Mouse (Mus musculus) ES-Bruce4 (cell line): Measurements from ENCODE around the gene Ftsj1. TPM values are rescaled to one million over a fixed set of nuclear protein-coding genes. Genes with fewer than 3 reads are reported as not detected.

ENCODE experiments used
- H3K27ac ChIP-seq: 2 replicates; pipeline ENCODE4 v1.5.1; 2012; ENCODE audit warnings: low read length, inconsistent platforms; ENCODE audit not compliant: insufficient read depth
- H3K27me3 ChIP-seq: 2 replicates; pipeline ENCODE4 v1.6.1; 2012; ENCODE audit warnings: mild to moderate bottlenecking, low read length, inconsistent platforms; ENCODE audit not compliant: control insufficient read depth, poor library complexity, insufficient read depth, severe bottlenecking
- H3K36me3 ChIP-seq: 2 replicates; pipeline ENCODE4 v1.6.1; 2012; ENCODE audit warnings: inconsistent platforms, mild to moderate bottlenecking, low read length, moderate library complexity; ENCODE audit not compliant: control insufficient read depth, poor library complexity, insufficient read depth, severe bottlenecking
- H3K4me1 ChIP-seq: one replicate; pipeline ENCODE4 v1.8.1; 2011; ENCODE audit warnings: low read length; ENCODE audit not compliant: control insufficient read depth, insufficient read depth
- H3K4me3 ChIP-seq: 2 replicates; pipeline ENCODE4 v1.5.1; 2011; ENCODE audit warnings: low read depth, mild to moderate bottlenecking, low read length
- H3K9ac ChIP-seq: 2 replicates; pipeline ENCODE4 v1.6.1; 2012; ENCODE audit warnings: low read depth, mild to moderate bottlenecking, inconsistent platforms; ENCODE audit not compliant: poor library complexity, severe bottlenecking
- H3K9me3 ChIP-seq: replicated peaks from 2 replicates; pipeline ENCODE4 v1.6.1; 2012; ENCODE audit warnings: mild to moderate bottlenecking, low read length, inconsistent platforms; ENCODE audit not compliant: control insufficient read depth, poor library complexity, insufficient read depth, severe bottlenecking
- CTCF ChIP-seq: IDR thresholded peaks from one replicate; pipeline ENCODE4 v1.8.1; 2011; ENCODE audit warnings: low read depth, low read length
- EP300 ChIP-seq: IDR thresholded peaks from 2 replicates; pipeline ENCODE4 v1.6.1; 2011; ENCODE audit warnings: low read depth, low read length; ENCODE audit not compliant: insufficient read depth
- POLR2A ChIP-seq: IDR thresholded peaks from one replicate; pipeline ENCODE4 v1.8.1; 2011; ENCODE audit warnings: low read length; ENCODE audit not compliant: insufficient read depth
- polyA plus RNA-seq: library from polyadenylated mRNA; stranded (reverse); fragments of >200 nt; gene quantifications from 2 replicates; pipeline ENCODE4 v1.2.4, GENCODE M21; 2011; ENCODE audit warnings: low read depth; ENCODE audit not compliant: missing spikeins, insufficient read depth, insufficient read length

Gene Ftsj1
- polyA plus RNA-seq, 1 experiment, result 24.7 TPM

GRCm38 (mm10) chrX:8205088-8205487 is 47.1 kb downstream of the Ftsj1 start:
- Histone ChIP-seq H3K9ac (no peak overlapping the region), H3K9me3 (no peaks in the 10 kb centered on the region), H3K36me3 (no peaks in the 10 kb centered on the region), H3K27me3 (no peaks in the 10 kb centered on the region), H3K27ac (no peak overlapping the region), H3K4me3 (no peak overlapping the region), H3K4me1 (no peaks in the 10 kb centered on the region)
- TF ChIP-seq EP300 (no peak), CTCF (no peak), POLR2A (no peak)

- Histone ChIP-seq H3K27ac (no peak overlapping the region), H3K27me3 (no peaks in the 10 kb centered on the region), H3K9ac (no peak overlapping the region), H3K4me3 (no peak overlapping the region), H3K4me1 (no peaks in the 10 kb centered on the region), H3K36me3 (no peaks in the 10 kb centered on the region), H3K9me3 (no peaks in the 10 kb centered on the region)
- TF ChIP-seq POLR2A (no peak), CTCF (no peak), EP300 (no peak)
Observed at GRCm38 (mm10) chrX:8204076-8204475, 48.1 kb downstream of the Ftsj1 start.

GRCm38 (mm10) chrX:8203105-8203504 is 49.1 kb downstream of the Ftsj1 start:
- Histone ChIP-seq H3K36me3 (no peaks in the 10 kb centered on the region), H3K4me1 (no peaks in the 10 kb centered on the region), H3K9ac (no peak overlapping the region), H3K9me3 (no peaks in the 10 kb centered on the region), H3K27ac (no peak overlapping the region), H3K4me3 (0 out of 2 replicates have a peak overlapping the region, but pooled peaks have one; percentile 23), H3K27me3 (no peaks in the 10 kb centered on the region)
- TF ChIP-seq CTCF (no peak), POLR2A (no peak), EP300 (no peak)

GRCm38 (mm10) chrX:8193419-8193723 is 58.8 kb downstream of the Ftsj1 start, which contains the start of gene Ebp:
Gene Ebp (minus strand): TSS chrX:8193512.
- no peak for TF ChIP-seq POLR2A
- no peak for TF ChIP-seq EP300
- TF ChIP-seq CTCF, result no peak
- Histone ChIP-seq H3K9ac (peak within 1 kb of the TSS; percentile 27), H3K36me3 (no peaks in the 10 kb centered on the region), H3K4me3 (peak within 1 kb of the TSS; percentile 71), H3K4me1 (peaks cover 2% of the 10 kb centered on the region), H3K27ac (peak within 1 kb of the TSS; percentile 72), H3K27me3 (no peaks in the 10 kb centered on the region), H3K9me3 (no peaks in the 10 kb centered on the region)

GRCm38 (mm10) chrX:8192640-8193418 is 59.4 kb downstream of the Ftsj1 start:
- H3K27ac ChIP-seq, result peak overlapping the region; percentile 72
- TF ChIP-seq CTCF, result no peak
- TF ChIP-seq POLR2A, result no peak
- TF ChIP-seq EP300, result no peak
- H3K9me3 ChIP-seq, result no peaks in the 10 kb centered on the region
- H3K4me1 ChIP-seq, result peaks cover 2% of the 10 kb centered on the region
- H3K27me3 ChIP-seq, result no peaks in the 10 kb centered on the region
- no peaks in the 10 kb centered on the region; the same call in 1 of the 2 replicates for H3K36me3 ChIP-seq
- peak overlapping the region; percentile 71 for H3K4me3 ChIP-seq
- peak overlapping the region; percentile 27 for H3K9ac ChIP-seq

- H3K36me3 ChIP-seq, result no peaks in the 10 kb centered on the region; the same call in 1 of the 2 replicates
- H3K9me3 ChIP-seq, result no peaks in the 10 kb centered on the region
- H3K4me3 ChIP-seq, result peak overlapping the region; percentile 71
- peak overlapping the region; percentile 27 for H3K9ac ChIP-seq
- no peaks in the 10 kb centered on the region for H3K27me3 ChIP-seq
- peak overlapping the region; percentile 24; the same call in 1 of the 2 replicates for H3K27ac ChIP-seq
- peaks cover 2% of the 10 kb centered on the region for H3K4me1 ChIP-seq
- TF ChIP-seq POLR2A (no peak), EP300 (no peak), CTCF (no peak)
Observed at GRCm38 (mm10) chrX:8192126-8192639, 60.0 kb downstream of the Ftsj1 start.

Other genes with a start within 250 kb of the Ftsj1 start
- gene Glod5, start 233.9 kb downstream of the Ftsj1 start, polyA plus RNA-seq, result 15.9 and 16.6 TPM in 2 replicates
- 35.4 and 35.9 TPM in 2 replicates for gene Suv39h1, start 177.6 kb downstream of the Ftsj1 start, polyA plus RNA-seq
- 0.62 and 0.66 TPM in 2 replicates for gene Was, start 161.9 kb downstream of the Ftsj1 start, polyA plus RNA-seq
- gene Wdr13, start 119.5 kb downstream of the Ftsj1 start, polyA plus RNA-seq, result 8.7 and 11.2 TPM in 2 replicates
- 421 and 458 TPM in 2 replicates for gene Rbm3, start 106.5 kb downstream of the Ftsj1 start, polyA plus RNA-seq
- gene Tbc1d25, start 76.2 kb downstream of the Ftsj1 start, polyA plus RNA-seq, result 9.5 and 10.9 TPM in 2 replicates
- 57.6 and 59.1 TPM in 2 replicates for gene Ebp, start 58.9 kb downstream of the Ftsj1 start, polyA plus RNA-seq
- gene Porcn, start 45.9 kb downstream of the Ftsj1 start, polyA plus RNA-seq, result 8.5 and 10.8 TPM in 2 replicates
- 0.63 and 1.7 TPM in 2 replicates for gene Slc38a5, start 18.7 kb upstream of the Ftsj1 start, polyA plus RNA-seq
- not detected in 2 replicates for gene Ssxb10, start 75.0 kb upstream of the Ftsj1 start, polyA plus RNA-seq
- not detected in 2 replicates for gene Ssxb9, start 114.6 kb upstream of the Ftsj1 start, polyA plus RNA-seq
- not detected in 2 replicates for gene Ssxb1, start 160.9 kb upstream of the Ftsj1 start, polyA plus RNA-seq
- not detected in 2 replicates for gene Ssxb2, start 209.3 kb upstream of the Ftsj1 start, polyA plus RNA-seq